In the genomic region with DNA sequence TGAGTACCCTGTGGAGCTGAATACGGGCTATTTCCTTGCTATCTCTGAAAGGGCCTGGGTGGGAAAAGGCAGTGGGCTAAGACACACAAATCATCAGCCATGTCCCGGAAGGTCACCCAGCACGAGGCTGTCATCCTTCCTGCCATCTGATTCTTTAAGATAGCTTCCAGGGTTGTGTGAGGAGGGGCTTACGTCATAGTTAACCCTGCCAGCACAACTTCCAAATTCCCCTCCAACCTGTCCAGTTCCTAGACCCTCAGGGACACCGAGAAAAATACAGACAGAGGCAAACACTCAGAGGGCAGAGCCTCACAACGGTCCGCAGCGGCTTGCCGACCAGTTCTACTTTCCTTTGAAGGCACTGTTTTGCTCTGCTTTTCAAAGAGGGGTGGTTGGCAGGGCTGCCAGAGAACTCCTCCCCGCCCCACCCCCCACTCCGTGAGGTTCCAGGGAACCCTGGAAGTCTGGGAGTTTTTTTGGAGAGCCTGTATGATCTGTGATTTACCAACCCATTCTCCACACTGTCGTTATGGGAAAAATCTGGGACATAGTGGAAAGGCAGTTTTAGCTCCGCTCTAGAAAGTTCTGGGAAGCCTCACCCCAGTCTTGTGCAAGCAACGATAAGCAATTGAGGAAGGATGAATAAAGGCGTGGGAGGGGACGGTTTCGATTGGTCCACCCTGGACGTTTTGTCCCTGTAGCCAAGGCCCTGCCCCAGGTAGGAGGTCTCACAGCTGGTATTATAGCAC, we compare ENCODE assay signal across 9 mouse cellular contexts. TPM values are rescaled to one million over a fixed set of nuclear protein-coding genes. Genes with fewer than 3 reads are reported as not detected.
DNase-seq lines count a peak whose midpoint lies in the region; ATAC-seq lines count a peak whose summit lies in the region.
"Had no signal": no experiment of that assay in that cellular context is flagged by ENCODE, and none has a peak within 500 bp of the region (broad histone marks: within the 10 kb centered on the region; RNA-seq: fewer than 3 reads in every experiment).

No protein-coding gene starts in this region.

- no peak overlapping the region for H3K9ac ChIP-seq in limb, embryonic 11.5 days (ENCODE audit: low read length)
- H3K9ac ChIP-seq in limb, embryonic 15.5 days: no peak overlapping the region
- no peak overlapping the region; the same call in 1 of the 2 replicates for H3K9ac ChIP-seq in stomach, embryonic 14.5 days (replicated peaks; ENCODE audit: low read depth, low read length)

- H3K4me2 ChIP-seq in limb, embryonic 11.5 days (ENCODE audit: low read depth, severe bottlenecking): 0 out of 2 replicates have a peak overlapping the region, but pooled peaks have one; percentile 2
- peak overlapping the region; percentile 79 for H3K4me2 ChIP-seq in limb, embryonic 15.5 days
- peak overlapping the region; percentile 74 for H3K4me2 ChIP-seq in stomach, embryonic 14.5 days (replicated peaks; ENCODE audit: low read depth, low read length)

- no peaks in the 10 kb centered on the region for H3K36me3 ChIP-seq in limb, embryonic 11.5 days (ENCODE audit: control insufficient read depth, insufficient read depth, low read length)
- H3K36me3 ChIP-seq in limb, embryonic 10.5 days: no peaks in the 10 kb centered on the region
- peaks cover 9% of the 10 kb centered on the region; the same call in 1 of the 2 replicates for H3K36me3 ChIP-seq in limb, embryonic 15.5 days
- H3K36me3 ChIP-seq in stomach, embryonic 14.5 days (ENCODE audit: control insufficient read depth, insufficient read depth, low read length): peaks cover 2% of the 10 kb centered on the region; the same call in 1 of the 2 replicates

- H3K4me3 ChIP-seq in limb, embryonic 11.5 days (ENCODE audit: low read depth, low read length): no peak overlapping the region; the same call in 1 of the 2 replicates
- no peak overlapping the region for H3K4me3 ChIP-seq in limb, embryonic 10.5 days
- peak overlapping the region; percentile 51 for H3K4me3 ChIP-seq in limb, embryonic 15.5 days
- H3K4me3 ChIP-seq in stomach, embryonic 14.5 days (ENCODE audit: low read depth, low read length): peak overlapping the region; percentile 44

- no peaks in the 10 kb centered on the region for H3K9me3 ChIP-seq in limb, embryonic 11.5 days (ENCODE audit: control insufficient read depth, low read length)
- H3K9me3 ChIP-seq in limb, embryonic 10.5 days (replicated peaks): no peaks in the 10 kb centered on the region
- no peaks in the 10 kb centered on the region for H3K9me3 ChIP-seq in limb, embryonic 15.5 days
- H3K9me3 ChIP-seq in stomach, embryonic 14.5 days (ENCODE audit: control insufficient read depth, low read depth, low read length): no peaks in the 10 kb centered on the region

- H3K27ac ChIP-seq in limb, embryonic 11.5 days (replicated peaks; ENCODE audit: low read depth, low read length): no peak overlapping the region
- no peak overlapping the region for H3K27ac ChIP-seq in limb, embryonic 10.5 days
- H3K27ac ChIP-seq in limb, embryonic 15.5 days: peak overlapping the region; percentile 44
- peak overlapping the region; percentile 52; the same call in 1 of the 2 replicates for H3K27ac ChIP-seq in stomach, embryonic 14.5 days (ENCODE audit: low read length)

- 36% methylated on average over 18 of the region's 18 CpGs for WGBS in limb, embryonic 11.5 days
- WGBS in limb, embryonic 10.5 days: 36% methylated on average over 18 of the region's 18 CpGs
- WGBS in limb, embryonic 15.5 days: 29% methylated on average over 18 of the region's 18 CpGs
- WGBS in stomach, embryonic 14.5 days: 28% methylated on average over 18 of the region's 18 CpGs

- no peak for DNase-seq in limb, embryonic 11.5 days (ENCODE audit: low spot score)
- no peak for DNase-seq in limb, embryonic 10.5 days (ENCODE audit: low spot score)
- DNase-seq in heart, adult 11 months: peak; percentile 98
- no peak for DNase-seq in spleen, postnatal 14 days (ENCODE audit: low spot score in 2 of 2)
- no peak for DNase-seq in layer of hippocampus, postnatal 10 days (ENCODE audit: low spot score in 2 of 2)
- no peak for DNase-seq in cerebellum, adult 11 months

- ATAC-seq in limb, embryonic 11.5 days (ENCODE audit: insufficient number of reproducible peaks, low FRiP score, low TSS enrichment, low read depth): no peak
- ATAC-seq in limb, embryonic 15.5 days (ENCODE audit: insufficient number of reproducible peaks, low FRiP score, low TSS enrichment, low read depth): no peak
- ATAC-seq in stomach, embryonic 14.5 days (ENCODE audit: insufficient number of reproducible peaks, insufficient read depth, low FRiP score, low read depth): no peak

- peaks cover 20% of the 10 kb centered on the region for H3K4me1 ChIP-seq in limb, embryonic 11.5 days (ENCODE audit: control insufficient read depth, insufficient read depth, low read length)
- peaks cover 36% of the 10 kb centered on the region for H3K4me1 ChIP-seq in limb, embryonic 10.5 days
- H3K4me1 ChIP-seq in limb, embryonic 15.5 days: peaks cover 57% of the 10 kb centered on the region
- H3K4me1 ChIP-seq in stomach, embryonic 14.5 days (ENCODE audit: control insufficient read depth, insufficient read depth, low read length): peaks cover 45% of the 10 kb centered on the region

- no peaks in the 10 kb centered on the region for H3K27me3 ChIP-seq in limb, embryonic 11.5 days (ENCODE audit: control insufficient read depth, insufficient read depth, low read length)
- peaks cover 25% of the 10 kb centered on the region for H3K27me3 ChIP-seq in limb, embryonic 10.5 days (ENCODE audit: low read depth, poor library complexity, severe bottlenecking)
- no peaks in the 10 kb centered on the region; the same call in 1 of the 2 replicates for H3K27me3 ChIP-seq in limb, embryonic 15.5 days
- no peaks in the 10 kb centered on the region for H3K27me3 ChIP-seq in stomach, embryonic 14.5 days (ENCODE audit: control insufficient read depth, insufficient read depth, low read length)

RNA-seq across cellular contexts. Expression of a gene that starts 1.9 kb away (rescaled TPM):
- 0.35 and 0.36 TPM in 2 replicates for polyA plus RNA-seq in limb, embryonic 11.5 days (2014; fragmentation: Nextera tagmentation; extraction: Ambion mirVana)
- 0.30 and 1.2 TPM in 2 replicates for polyA plus RNA-seq in limb, embryonic 10.5 days (2016; fragmentation: Nextera tagmentation; extraction: Ambion mirVana)
- 7.0 and 10.3 TPM in 2 replicates for polyA plus RNA-seq in limb, embryonic 15.5 days (2015; fragmentation: Nextera tagmentation; extraction: Ambion mirVana)
- 3.3 and 5.1 TPM in 2 replicates for polyA plus RNA-seq in stomach, embryonic 14.5 days (2014; fragmentation: Nextera tagmentation; extraction: Ambion mirVana)
- 1 to 10 TPM; 4.2 to 7.2 TPM for total RNA-seq in layer of hippocampus, postnatal 10 days (2021)

RNA-seq across cellular contexts. Expression of a gene that starts 19.7 kb away (rescaled TPM):
- not detected in 2 replicates for polyA plus RNA-seq in limb, embryonic 11.5 days (2014; fragmentation: Nextera tagmentation; extraction: Ambion mirVana)
- not detected in 2 replicates for polyA plus RNA-seq in limb, embryonic 10.5 days (2016; fragmentation: Nextera tagmentation; extraction: Ambion mirVana)
- polyA plus RNA-seq in limb, embryonic 15.5 days (2015; fragmentation: Nextera tagmentation; extraction: Ambion mirVana): not detected in 2 replicates
- polyA plus RNA-seq in stomach, embryonic 14.5 days (2014; fragmentation: Nextera tagmentation; extraction: Ambion mirVana): not detected in 2 replicates
- not detected for total RNA-seq in layer of hippocampus, postnatal 10 days (2021)
- total RNA-seq: heart, postnatal 14 days had no signal

RNA-seq across cellular contexts. Expression of a gene that starts 20.6 kb away (rescaled TPM):
- 12.4 and 12.6 TPM in 2 replicates for polyA plus RNA-seq in limb, embryonic 11.5 days (2014; fragmentation: Nextera tagmentation; extraction: Ambion mirVana)
- 10.9 and 11.6 TPM in 2 replicates for polyA plus RNA-seq in limb, embryonic 10.5 days (2016; fragmentation: Nextera tagmentation; extraction: Ambion mirVana)
- 15.9 and 16.9 TPM in 2 replicates for polyA plus RNA-seq in limb, embryonic 15.5 days (2015; fragmentation: Nextera tagmentation; extraction: Ambion mirVana)
- polyA plus RNA-seq in stomach, embryonic 14.5 days (2014; fragmentation: Nextera tagmentation; extraction: Ambion mirVana): 15.2 and 20.7 TPM in 2 replicates
- total RNA-seq in layer of hippocampus, postnatal 10 days (2021): 10 to 100 TPM; 15.4 TPM

RNA-seq across cellular contexts. Expression of a gene that starts 26.9 kb away (rescaled TPM):
- 4.4 and 4.6 TPM in 2 replicates for polyA plus RNA-seq in limb, embryonic 11.5 days (2014; fragmentation: Nextera tagmentation; extraction: Ambion mirVana)
- polyA plus RNA-seq in limb, embryonic 10.5 days (2016; fragmentation: Nextera tagmentation; extraction: Ambion mirVana): 7.5 and 9.9 TPM in 2 replicates
- 5.8 and 6.7 TPM in 2 replicates for polyA plus RNA-seq in limb, embryonic 15.5 days (2015; fragmentation: Nextera tagmentation; extraction: Ambion mirVana)
- polyA plus RNA-seq in stomach, embryonic 14.5 days (2014; fragmentation: Nextera tagmentation; extraction: Ambion mirVana): 1.6 and 1.9 TPM in 2 replicates
- 100 to 1,000 TPM; 441 to 473 TPM for total RNA-seq in layer of hippocampus, postnatal 10 days (2021)

RNA-seq across cellular contexts. Expression of a gene that starts 35.5 kb away (rescaled TPM):
- polyA plus RNA-seq in limb, embryonic 11.5 days (2014; fragmentation: Nextera tagmentation; extraction: Ambion mirVana): 91.1 and 103 TPM in 2 replicates
- polyA plus RNA-seq in limb, embryonic 10.5 days (2016; fragmentation: Nextera tagmentation; extraction: Ambion mirVana): 96.4 and 116 TPM in 2 replicates
- 71.7 and 72.2 TPM in 2 replicates for polyA plus RNA-seq in limb, embryonic 15.5 days (2015; fragmentation: Nextera tagmentation; extraction: Ambion mirVana)
- polyA plus RNA-seq in stomach, embryonic 14.5 days (2014; fragmentation: Nextera tagmentation; extraction: Ambion mirVana): 76.5 and 83.3 TPM in 2 replicates
- 10 to 100 TPM; 59.4 to 68.4 TPM for total RNA-seq in layer of hippocampus, postnatal 10 days (2021)

Comparison
In these comparisons a context has a peak if more than half of its experiments do, and no peak if none do; other contexts are left out.
1. H3K27ac ChIP-seq: peak in limb, embryonic 15.5 days (single experiment) and stomach, embryonic 14.5 days (single experiment); none in limb, embryonic 11.5 days (single experiment) and limb, embryonic 10.5 days (single experiment).
2. H3K4me3 ChIP-seq: peak in limb, embryonic 15.5 days (single experiment) and stomach, embryonic 14.5 days (single experiment); none in limb, embryonic 11.5 days (single experiment) and limb, embryonic 10.5 days (single experiment).
3. H3K4me2 ChIP-seq: peak in every context shown above with its lines; median percentile 79 in limb, embryonic 15.5 days; 74 in stomach, embryonic 14.5 days; 2 in limb, embryonic 11.5 days.